Mouse (Mus musculus) brain, embryonic 14.5 days (tissue): ENCODE results near the gene 4931409K22Rik. TPM values are rescaled to one million over a fixed set of nuclear protein-coding genes. Genes with fewer than 3 reads are reported as not detected.

ENCODE experiments used
- DNase-seq: peaks from one replicate; pipeline ENCODE4 v3.0.0-alpha.2; 2011; ENCODE audit warnings: low read depth
- CTCF ChIP-seq: fragments of 200-500 bp; IDR thresholded peaks from 2 replicates; pipeline ENCODE4 v1.5.1; 2012; ENCODE audit warnings: inconsistent platforms, mild to moderate bottlenecking, moderate library complexity, borderline replicate concordance; ENCODE audit not compliant: insufficient read depth, insufficient read length; ENCODE audit errors: extremely low read depth
- POLR2A ChIP-seq: fragments of 200-500 bp; IDR thresholded peaks from 2 replicates; pipeline ENCODE4 v1.6.1; 2012; ENCODE audit warnings: mild to moderate bottlenecking, inconsistent platforms, borderline replicate concordance; ENCODE audit not compliant: poor library complexity, insufficient read depth, insufficient read length, severe bottlenecking; ENCODE audit errors: extremely low read depth
- polyA plus RNA-seq: library from polyadenylated mRNA; depleted of rRNA; stranded (reverse); fragments of >200 nt; gene quantifications from 2 replicates; pipeline ENCODE4 v1.2.3, GENCODE M21; 2012

Gene 4931409K22Rik
- polyA plus RNA-seq, 1 experiment = 0.19 TPM

DNA sequence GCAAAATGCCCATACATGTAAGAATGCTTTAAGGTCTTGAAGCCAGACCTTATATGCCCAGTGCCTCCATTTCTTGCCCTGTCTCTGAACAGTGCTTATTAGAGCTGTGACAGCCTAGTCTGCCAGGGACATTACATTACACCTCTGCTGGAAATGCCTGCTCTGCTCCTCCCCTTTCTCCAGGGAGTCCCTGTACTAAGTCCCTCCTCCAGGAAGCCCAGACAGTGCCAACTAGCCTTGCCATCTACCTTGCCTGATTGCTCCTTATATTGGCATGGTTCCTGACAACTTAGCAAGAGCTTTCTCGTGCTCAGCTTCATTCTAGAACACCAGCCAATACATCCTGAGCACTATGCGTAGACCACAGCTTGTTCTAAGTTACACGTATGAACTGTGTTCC lies 20.9 kb downstream of the 4931409K22Rik start:
- no peak for TF ChIP-seq CTCF
- TF ChIP-seq POLR2A = no peak

DNA sequence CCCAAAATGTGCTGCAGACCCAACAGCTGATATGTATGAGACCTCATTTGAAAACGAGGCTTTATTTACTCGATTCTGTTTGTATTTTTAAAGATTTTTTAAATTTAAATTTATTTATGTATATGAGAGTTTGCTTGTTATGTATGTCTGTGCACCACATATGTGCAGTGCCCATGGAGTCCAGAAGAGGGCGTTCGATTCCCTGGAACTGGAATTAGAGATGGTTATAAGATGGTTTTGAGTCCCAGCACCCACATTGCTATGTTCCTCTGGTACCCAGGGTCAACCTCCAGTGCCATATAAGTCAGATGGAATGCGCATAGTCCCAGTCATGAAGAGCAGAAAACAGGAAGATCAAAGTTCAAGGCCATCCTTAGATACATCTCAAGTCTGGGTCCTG lies 22.3 kb downstream of the 4931409K22Rik start:
- DNase-seq = no peak
- no peak for TF ChIP-seq POLR2A
- TF ChIP-seq CTCF = peak; percentile 34; the same call in 1 of the 2 replicates

More for the DNA sequence above, 20.9 kb downstream of the 4931409K22Rik start:
- no peak for DNase-seq

DNA sequence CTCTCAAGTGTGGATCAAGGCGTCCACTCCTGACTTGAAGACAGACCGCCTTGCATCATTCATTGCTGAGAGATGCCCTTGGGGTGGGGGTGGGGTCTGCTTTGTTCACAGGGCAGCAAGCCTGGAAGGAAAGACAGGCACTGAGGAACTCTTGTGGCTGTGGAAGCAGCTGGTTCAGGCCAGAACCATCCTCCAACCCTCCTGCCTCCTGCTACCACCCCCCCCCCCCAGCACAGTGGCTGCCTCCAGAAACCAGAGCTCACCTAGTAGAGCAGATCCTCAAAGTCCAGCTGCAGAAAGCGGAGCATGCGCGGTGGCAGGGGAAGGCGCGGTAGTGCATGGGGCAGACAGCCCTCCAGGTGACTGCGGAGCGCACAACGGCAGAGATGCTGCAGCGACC lies 23.2 kb downstream of the 4931409K22Rik start:
- no peak for TF ChIP-seq POLR2A
- TF ChIP-seq CTCF = no peak

DNA sequence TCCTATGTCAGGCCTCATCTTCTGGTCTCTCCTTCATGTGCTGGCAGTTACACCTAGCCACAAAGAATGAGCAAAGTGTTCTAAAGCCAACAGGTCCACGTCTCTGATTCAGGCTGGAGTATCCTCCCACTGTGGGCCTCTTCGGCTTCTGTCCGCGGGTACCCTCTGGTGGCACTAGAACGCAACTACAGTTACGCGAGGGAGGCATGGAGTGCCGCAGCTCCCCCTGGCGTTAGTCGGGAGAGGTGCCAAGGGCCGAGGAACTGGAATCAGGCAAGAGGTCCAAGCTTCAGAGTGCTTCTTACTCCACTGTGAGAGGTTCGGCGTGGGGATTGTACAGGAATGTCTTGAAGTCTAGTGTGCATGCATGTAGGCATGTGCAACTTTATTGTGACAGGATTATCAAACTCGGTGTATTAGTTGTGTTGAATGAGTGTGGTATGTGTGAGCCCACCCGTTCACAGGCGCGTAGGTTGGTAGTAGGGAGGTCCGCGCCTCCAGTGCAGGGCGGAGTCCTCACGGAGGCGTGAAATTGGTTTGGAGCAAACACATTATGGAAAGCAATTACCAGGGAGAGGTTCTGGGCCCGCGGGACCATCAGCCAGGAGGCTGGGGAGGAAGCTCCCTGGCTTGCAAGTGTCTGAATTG lies 26.4 kb downstream of the 4931409K22Rik start:
- DNase-seq = peak; percentile 93
- TF ChIP-seq CTCF = peak; percentile 100
- no peak for TF ChIP-seq POLR2A

More for the DNA sequence above, 23.2 kb downstream of the 4931409K22Rik start:
- no peak for DNase-seq

DNA sequence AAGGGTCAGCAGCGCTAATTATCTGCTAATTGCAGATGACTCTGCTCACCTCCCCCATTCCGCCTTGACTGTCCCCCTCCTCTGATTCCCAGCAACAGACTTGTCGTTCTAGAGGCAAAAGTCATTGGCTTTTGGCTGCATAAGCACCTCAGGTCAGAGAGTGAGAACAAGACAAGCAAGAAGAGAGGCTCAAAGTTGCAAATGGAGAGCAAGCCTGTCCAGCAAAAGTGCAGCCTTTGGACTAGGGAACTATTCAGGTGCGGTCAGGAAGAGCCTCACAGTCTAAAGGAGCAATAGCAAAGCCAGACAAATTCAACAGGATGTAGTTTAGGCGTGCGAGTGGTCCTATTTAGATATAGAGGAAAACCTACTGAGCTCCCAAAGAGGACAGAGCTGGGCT lies 28.8 kb downstream of the 4931409K22Rik start:
- no peak for DNase-seq

DNA sequence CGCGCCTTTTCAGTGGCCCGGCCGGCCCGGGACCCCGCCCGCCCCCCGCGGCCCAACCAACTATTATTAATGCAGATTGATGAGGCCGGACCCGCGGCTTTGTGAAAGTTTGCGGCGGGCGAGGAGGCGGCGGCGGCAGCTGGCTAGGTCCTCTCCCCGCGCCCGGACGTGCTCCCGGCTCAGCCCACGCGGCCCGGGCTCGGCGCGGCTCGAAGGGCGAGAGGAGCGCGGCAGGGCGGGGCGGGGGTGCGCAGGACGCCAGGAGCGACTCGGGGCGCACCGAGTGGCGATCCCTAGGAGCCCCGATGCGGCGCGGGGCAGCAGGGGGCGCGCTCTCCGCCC lies 29.7 kb downstream of the 4931409K22Rik start, which contains the start of gene Gbx1:
Gene Gbx1, minus strand, starts transcription at position 314 of the 342 bp plus-strand sequence.
- TF ChIP-seq CTCF (no peak), POLR2A (no peak)
- no peak for DNase-seq

More for the DNA sequence above, 28.8 kb downstream of the 4931409K22Rik start:
- no peak for TF ChIP-seq CTCF
- no peak for TF ChIP-seq POLR2A

DNA sequence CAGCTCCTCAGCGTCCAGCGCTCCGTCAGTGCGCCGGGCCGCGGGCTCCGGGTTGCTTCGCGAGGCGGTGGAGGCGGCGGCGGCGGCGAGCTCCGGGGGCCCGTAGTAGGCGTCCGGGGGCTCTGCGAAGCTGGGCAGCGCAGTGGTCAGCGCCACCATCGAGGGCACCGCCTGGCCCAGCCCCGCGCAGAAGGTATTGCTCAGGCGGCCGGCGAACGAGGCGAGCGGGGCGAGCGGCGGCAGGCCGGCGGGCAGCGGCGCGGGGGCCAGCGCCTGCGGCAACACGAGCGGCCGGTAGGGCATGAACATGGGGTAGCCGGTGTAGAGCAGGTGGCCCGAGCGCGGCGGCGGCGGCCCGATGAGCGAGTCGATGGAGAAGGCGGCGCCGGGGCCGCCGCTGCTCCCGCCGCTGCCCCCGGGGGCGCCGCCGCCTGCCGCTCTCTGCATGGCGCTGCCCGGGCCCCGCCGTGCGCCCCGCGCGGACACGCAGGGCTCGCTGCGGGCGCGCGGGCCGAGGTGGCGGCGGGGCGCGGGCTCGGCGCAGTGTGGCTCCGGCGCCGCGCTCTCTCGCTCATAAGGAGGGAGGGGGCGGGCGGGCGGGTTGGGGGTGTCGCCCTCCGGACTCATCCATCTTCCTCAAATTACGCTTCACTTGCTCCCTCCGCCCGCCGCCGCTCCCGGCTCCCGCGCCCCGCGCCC lies 30.3 kb downstream of the 4931409K22Rik start:
- no peak for DNase-seq
- TF ChIP-seq CTCF = no peak
- TF ChIP-seq POLR2A = no peak

DNA sequence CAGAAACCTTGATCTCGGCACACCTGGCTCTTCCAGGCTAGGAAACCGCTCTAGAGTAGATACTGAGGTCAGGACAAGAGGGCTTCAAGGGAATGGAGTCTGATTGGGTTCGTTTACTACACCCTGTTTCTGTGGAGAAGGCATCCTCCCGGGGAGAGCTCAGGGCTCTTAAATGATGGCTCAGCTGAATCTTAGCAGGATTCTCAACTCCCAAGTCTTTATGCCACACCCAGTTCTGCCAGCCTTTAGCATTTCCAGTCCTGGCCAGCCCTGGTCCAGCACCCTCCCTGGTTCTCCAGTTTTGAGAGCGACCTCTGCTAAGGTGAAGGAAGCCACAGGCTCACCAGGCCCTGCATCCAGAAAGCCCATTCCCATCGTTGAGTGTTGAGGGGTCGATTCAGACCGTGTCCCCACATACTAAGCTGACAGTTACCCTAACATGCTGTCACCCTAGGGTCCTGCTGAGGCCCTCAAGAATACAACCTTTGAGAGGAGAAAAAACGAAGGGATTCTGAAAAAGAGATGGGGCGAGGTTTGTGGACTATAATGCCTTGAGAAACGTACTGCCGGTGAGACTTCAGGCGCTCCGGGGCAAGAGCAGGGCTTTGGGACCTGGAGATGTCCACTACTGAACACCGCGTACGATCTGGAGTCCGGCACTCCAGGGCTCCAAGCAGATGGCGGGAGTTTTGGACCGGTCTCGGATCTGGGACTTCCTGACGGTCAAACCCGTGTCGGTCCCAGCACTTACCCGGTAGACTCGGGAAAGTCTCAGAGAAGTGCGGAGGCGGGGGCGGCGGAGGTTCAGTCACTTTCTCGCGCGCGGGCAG lies 31.0 kb downstream of the 4931409K22Rik start:
- no peak for DNase-seq
- no peak for TF ChIP-seq CTCF
- no peak for TF ChIP-seq POLR2A

DNA sequence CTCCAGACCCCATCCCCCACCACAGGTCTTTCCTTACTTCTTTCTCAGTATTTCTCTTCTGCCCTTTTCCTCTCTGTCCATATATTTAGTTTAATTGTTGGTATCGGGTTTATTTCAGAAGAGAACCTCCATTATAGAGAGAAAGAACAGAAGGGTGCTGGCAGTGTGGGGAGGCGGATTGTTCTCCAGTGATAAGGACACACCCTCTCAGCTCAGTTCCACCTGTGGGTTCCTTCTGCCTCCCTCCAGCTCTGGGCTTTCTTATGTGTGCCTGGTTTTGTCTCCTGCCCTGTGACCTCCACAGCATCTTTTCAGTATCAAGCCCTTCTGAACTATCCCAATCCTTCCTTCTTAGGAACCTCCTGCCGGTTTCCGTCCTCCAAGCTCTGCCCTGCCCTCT lies 32.1 kb downstream of the 4931409K22Rik start:
- TF ChIP-seq CTCF (no peak), POLR2A (no peak)

DNA sequence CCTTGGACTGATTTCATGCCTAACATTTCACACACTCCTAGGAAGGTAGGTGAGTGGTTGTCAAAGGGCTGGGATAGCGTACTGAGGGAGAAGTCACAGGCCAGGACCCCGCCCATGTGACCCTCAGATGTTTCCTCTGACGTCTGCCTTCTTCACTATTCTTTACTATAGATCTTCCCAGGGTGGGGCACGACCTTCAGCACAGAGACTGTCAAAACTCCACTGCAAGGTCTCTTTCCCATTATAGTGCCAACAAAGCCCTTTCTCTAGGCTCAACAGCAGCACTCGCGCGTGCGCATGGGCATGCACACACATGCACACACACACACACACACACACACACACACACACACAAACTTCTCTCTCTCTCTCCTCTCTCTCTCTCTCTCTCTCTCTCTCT lies 32.8 kb downstream of the 4931409K22Rik start:
- DNase-seq = no peak
- TF ChIP-seq CTCF (no peak), POLR2A (no peak)

More for the DNA sequence above, 32.1 kb downstream of the 4931409K22Rik start:
- no peak for DNase-seq

DNA sequence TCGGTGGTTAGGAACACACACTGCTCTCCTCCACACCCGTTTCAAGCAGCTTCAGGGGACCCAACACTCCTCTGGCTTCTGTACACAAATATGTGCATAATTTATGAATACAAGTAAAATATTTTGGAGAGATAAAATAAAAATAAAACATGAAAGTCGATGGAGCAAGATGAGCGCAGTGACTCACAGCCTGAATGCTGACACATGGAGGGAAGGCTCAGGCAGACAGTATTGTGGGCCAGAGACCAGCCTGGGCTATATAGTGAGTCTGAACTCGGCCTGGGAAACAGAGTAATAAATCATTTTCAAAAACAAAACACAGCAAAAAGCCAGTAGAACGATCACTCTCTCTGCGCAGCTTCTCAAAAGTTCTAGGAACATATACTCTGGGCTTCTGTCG lies 35.2 kb downstream of the 4931409K22Rik start:
- TF ChIP-seq CTCF = no peak
- no peak for TF ChIP-seq POLR2A
- no peak for DNase-seq

DNA sequence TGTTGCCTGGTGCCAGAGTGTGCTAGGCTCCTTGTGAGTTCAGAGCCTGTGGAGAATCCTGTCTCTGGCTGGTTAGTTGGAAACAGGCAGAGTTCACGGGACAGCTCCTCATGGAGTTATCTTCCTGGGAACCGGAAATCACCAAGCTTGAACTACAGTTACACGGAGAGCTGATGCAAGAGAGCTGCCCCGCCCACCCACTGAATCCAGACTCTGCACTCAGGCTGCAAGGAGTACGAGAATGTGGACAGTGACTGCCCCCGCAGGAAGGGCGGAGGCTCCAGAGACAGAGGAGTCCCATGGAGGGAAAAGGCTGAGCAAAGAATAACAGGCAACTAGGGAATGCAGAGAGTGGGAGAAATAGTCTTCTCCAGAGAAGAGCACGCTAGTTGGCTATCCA lies 44.3 kb downstream of the 4931409K22Rik start:
- TF ChIP-seq POLR2A = no peak
- TF ChIP-seq CTCF = no peak
- no peak for DNase-seq

DNA sequence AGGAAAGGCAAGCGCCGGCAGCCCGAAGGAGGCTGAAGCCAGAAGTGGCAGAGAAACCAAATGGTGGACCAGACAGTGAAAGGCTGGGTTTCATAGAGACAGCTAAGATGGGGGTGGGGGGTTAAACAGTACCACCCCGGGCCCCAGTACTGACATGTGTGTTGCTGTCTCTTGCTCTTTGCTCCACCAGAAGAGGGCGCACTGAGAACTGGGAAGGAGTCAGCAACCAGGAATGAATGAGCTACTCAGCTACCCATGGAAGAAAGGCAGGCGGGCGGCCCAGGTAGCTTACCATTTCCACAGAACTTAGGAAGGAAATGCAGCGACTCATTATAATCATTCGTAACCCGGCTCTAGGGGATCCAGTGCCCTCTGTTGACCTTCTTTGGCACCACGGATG lies 46.0 kb downstream of the 4931409K22Rik start:
- TF ChIP-seq POLR2A (no peak), CTCF (peak; percentile 23; the same call in 1 of the 2 replicates)
- DNase-seq = no peak
